ENCODE assay signal across 8 mouse cellular contexts in genomic region chr4:46535094-46535830, GRCm38 (mm10). TPM values are rescaled to one million over a fixed set of nuclear protein-coding genes. Genes with fewer than 3 reads are reported as not detected.
A peak's percentile ranks its signal among the peaks of the same experiment; 100 is the strongest.
DNase-seq lines count a peak whose midpoint lies in the region; ATAC-seq and TF ChIP-seq lines count a peak whose summit lies in the region.

No protein-coding gene starts in this region.

- H3K9ac ChIP-seq in forebrain, embryonic 13.5 days, result peak overlapping the region; percentile 46; the same call in 1 of the 2 replicates
- peak overlapping the region; percentile 17; the same call in 1 of the 2 replicates for H3K9ac ChIP-seq in midbrain, embryonic 11.5 days (ENCODE audit: low read length)

- TF ChIP-seq CTCF in layer of hippocampus, adult 2 months (conservative IDR thresholded peaks at IDR 0.05), result no peak

- H3K4me1 ChIP-seq in forebrain, embryonic 13.5 days, result peaks cover 15% of the 10 kb centered on the region
- peaks cover 28% of the 10 kb centered on the region for H3K4me1 ChIP-seq in limb, embryonic 10.5 days
- 0 out of 2 replicates have a peak, but pooled peaks cover 3% of the 10 kb centered on the region for H3K4me1 ChIP-seq in midbrain, embryonic 11.5 days (ENCODE audit: control insufficient read depth, insufficient read depth, low read length)

- H3K9me3 ChIP-seq in forebrain, embryonic 13.5 days (replicated peaks), result no peaks in the 10 kb centered on the region
- H3K9me3 ChIP-seq in limb, embryonic 10.5 days (replicated peaks), result no peaks in the 10 kb centered on the region
- no peaks in the 10 kb centered on the region for H3K9me3 ChIP-seq in midbrain, embryonic 11.5 days (ENCODE audit: control insufficient read depth, low read length)

- intact Hi-C loops in left cerebral cortex, postnatal 10 days (cut with DNase I), result loop anchor here (10.0 kb wide), 1 partner anchor 120 kb away; the partner anchor contains the start of gene Tbc1d2

- H3K4me2 ChIP-seq in forebrain, embryonic 13.5 days, result peak overlapping the region; percentile 70
- peak overlapping the region; percentile 55 for H3K4me2 ChIP-seq in midbrain, embryonic 11.5 days

- no peak overlapping the region for H3K27ac ChIP-seq in layer of hippocampus, adult 2 months
- H3K27ac ChIP-seq in forebrain, embryonic 13.5 days, result no peak overlapping the region
- 0 out of 2 replicates have a peak overlapping the region, but pooled peaks have one; percentile 50 for H3K27ac ChIP-seq in limb, embryonic 10.5 days
- no peak overlapping the region for H3K27ac ChIP-seq in midbrain, embryonic 11.5 days (ENCODE audit: low read depth, low read length)

- peak overlapping the region; percentile 51 for H3K4me3 ChIP-seq in layer of hippocampus, adult 2 months
- H3K4me3 ChIP-seq in forebrain, embryonic 13.5 days, result peak overlapping the region; percentile 47
- H3K4me3 ChIP-seq in limb, embryonic 10.5 days, result peak overlapping the region; percentile 58
- peak overlapping the region; percentile 38 for H3K4me3 ChIP-seq in midbrain, embryonic 11.5 days (ENCODE audit: low read depth, low read length)

- no peak for ATAC-seq in forebrain, embryonic 13.5 days
- no peak for ATAC-seq in midbrain, embryonic 11.5 days (ENCODE audit: low FRiP score)

- peaks cover 63% of the 10 kb centered on the region for H3K27me3 ChIP-seq in forebrain, embryonic 13.5 days
- H3K27me3 ChIP-seq in limb, embryonic 10.5 days (ENCODE audit: low read depth, poor library complexity, severe bottlenecking), result peaks cover 78% of the 10 kb centered on the region
- H3K27me3 ChIP-seq in midbrain, embryonic 11.5 days (ENCODE audit: control insufficient read depth, insufficient read depth, low read length), result peaks cover 38% of the 10 kb centered on the region

- WGBS in forebrain, embryonic 13.5 days, result 8% methylated on average over 16 of the region's 16 CpGs
- WGBS in limb, embryonic 10.5 days, result 7% methylated on average over 16 of the region's 16 CpGs
- WGBS in midbrain, embryonic 11.5 days, result 8% methylated on average over 16 of the region's 16 CpGs

- no peaks in the 10 kb centered on the region for H3K36me3 ChIP-seq in forebrain, embryonic 13.5 days (ENCODE audit: poor library complexity, severe bottlenecking)
- H3K36me3 ChIP-seq in limb, embryonic 10.5 days, result no peaks in the 10 kb centered on the region
- no peaks in the 10 kb centered on the region for H3K36me3 ChIP-seq in midbrain, embryonic 11.5 days (ENCODE audit: control insufficient read depth, insufficient read depth, low read length)

- no peak for DNase-seq in layer of hippocampus, adult 2 months (ENCODE audit: low spot score in 2 of 2)
- DNase-seq in layer of hippocampus, adult 18-20 months (ENCODE audit: low spot score in 2 of 2), result no peak
- DNase-seq in limb, embryonic 10.5 days (ENCODE audit: low spot score), result no peak
- DNase-seq in midbrain, embryonic 11.5 days (ENCODE audit: low spot score, missing footprints), result peak; percentile 93
- DNase-seq in yolk sac, embryonic 10.5 days (ENCODE audit: low spot score), result peak; percentile 67
- no peak for DNase-seq in left cerebral cortex, postnatal 10 days (ENCODE audit: extremely low spot score in 1 of 2, low spot score in 2 of 2)
- no peak for DNase-seq in ovary, adult 18-20 months (ENCODE audit: low spot score)

RNA-seq across cellular contexts. Expression of gene Trim14, which starts 0.7 kb away (rescaled TPM):
- total RNA-seq in layer of hippocampus, adult 2 months (2021), result 1 to 10 TPM in 1 of 2 experiments, under 1 TPM in 1; 0.93 to 1.2 TPM
- total RNA-seq in layer of hippocampus, adult 18-20 months (2021), result 1 to 10 TPM in 1 of 2 experiments, under 1 TPM in 1; 0.67 to 1.4 TPM
- polyA plus RNA-seq in forebrain, embryonic 13.5 days (2015; fragmentation: Nextera tagmentation; extraction: Ambion mirVana), result 0.30 and 0.43 TPM in 2 replicates
- 0.64 and 0.78 TPM in 2 replicates for polyA plus RNA-seq in limb, embryonic 10.5 days (2016; fragmentation: Nextera tagmentation; extraction: Ambion mirVana)
- polyA plus RNA-seq in midbrain, embryonic 11.5 days (2014; fragmentation: Nextera tagmentation; extraction: Ambion mirVana), result 0.46 and 0.99 TPM in 2 replicates
- 1 to 10 TPM; 1.2 to 1.4 TPM for total RNA-seq in left cerebral cortex, postnatal 10 days (2021)

RNA-seq across cellular contexts. Expression of gene Nans, which starts 46.2 kb away (rescaled TPM):
- total RNA-seq in layer of hippocampus, adult 2 months (2021), result 10 to 100 TPM; 17.5 to 20.1 TPM
- 10 to 100 TPM; 16.0 to 17.4 TPM for total RNA-seq in layer of hippocampus, adult 18-20 months (2021)
- 71.0 and 74.0 TPM in 2 replicates for polyA plus RNA-seq in forebrain, embryonic 13.5 days (2015; fragmentation: Nextera tagmentation; extraction: Ambion mirVana)
- 87.2 and 96.1 TPM in 2 replicates for polyA plus RNA-seq in limb, embryonic 10.5 days (2016; fragmentation: Nextera tagmentation; extraction: Ambion mirVana)
- polyA plus RNA-seq in midbrain, embryonic 11.5 days (2014; fragmentation: Nextera tagmentation; extraction: Ambion mirVana), result 76.0 and 76.5 TPM in 2 replicates
- 10 to 100 TPM; 30.7 to 35.0 TPM for total RNA-seq in left cerebral cortex, postnatal 10 days (2021)

Comparison
In these comparisons a context has a peak if more than half of its experiments do, and no peak if none do; other contexts are left out.
1. DNase-seq: peak in midbrain, embryonic 11.5 days (single experiment) and yolk sac, embryonic 10.5 days (single experiment); none in layer of hippocampus, adult 2 months (0 of 2), layer of hippocampus, adult 18-20 months (0 of 2), limb, embryonic 10.5 days (single experiment), left cerebral cortex, postnatal 10 days (0 of 2) and ovary, adult 18-20 months (single experiment).
2. Peak in every context shown above with its lines, with median percentiles within 50 percentile points of each other: H3K4me3 ChIP-seq.